Mouse (Mus musculus): Measurements from ENCODE around the gene Sh3rf1. TPM values are rescaled to one million over a fixed set of nuclear protein-coding genes. Genes with fewer than 3 reads are reported as not detected.
A peak's percentile ranks its signal among the peaks of the same experiment; 100 is the strongest.

The Sh3rf1 gene
- polyA plus RNA-seq, 1 experiment from 2014 or later: 9.1 TPM

DNA sequence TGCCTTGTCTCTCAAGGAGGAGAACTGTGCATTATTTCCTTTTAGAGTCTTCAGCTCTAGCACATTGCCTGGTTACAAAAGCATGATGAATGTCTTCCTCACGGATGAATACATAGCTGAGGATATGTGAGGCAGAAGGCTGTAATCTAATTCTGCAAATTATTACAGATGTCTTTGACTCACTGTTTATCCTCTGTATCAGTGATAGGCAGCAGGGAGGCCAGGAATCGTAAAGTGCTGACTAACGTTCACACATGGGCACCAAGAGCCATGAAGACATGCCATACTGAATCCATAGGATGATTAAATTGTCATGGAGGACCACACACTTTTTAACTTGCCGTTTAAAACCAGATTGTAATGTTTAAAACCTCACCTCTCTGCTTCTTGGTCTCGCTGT, 103.7 kb downstream of the Sh3rf1 start:
- Histone ChIP-seq H3K36me3 (peaks cover 8% of the 10 kb centered on the region; the same call in 1 of the 2 replicates), H3K27ac (no peak overlapping the region), H3K4me3 (replicated peaks) (no peak overlapping the region), H3K4me2 (no peak overlapping the region), H3K9me3 (no peaks in the 10 kb centered on the region), H3K4me1 (replicated peaks) (peaks cover 21% of the 10 kb centered on the region), H3K27me3 (no peaks in the 10 kb centered on the region), H3K9ac (replicated peaks) (no peak overlapping the region)
- WGBS: 85% methylated on average over 5 of the region's 5 CpGs
- ATAC-seq (ENCODE audit: insufficient number of reproducible peaks, insufficient read depth, low FRiP score, low TSS enrichment, low read depth): no peak

DNA sequence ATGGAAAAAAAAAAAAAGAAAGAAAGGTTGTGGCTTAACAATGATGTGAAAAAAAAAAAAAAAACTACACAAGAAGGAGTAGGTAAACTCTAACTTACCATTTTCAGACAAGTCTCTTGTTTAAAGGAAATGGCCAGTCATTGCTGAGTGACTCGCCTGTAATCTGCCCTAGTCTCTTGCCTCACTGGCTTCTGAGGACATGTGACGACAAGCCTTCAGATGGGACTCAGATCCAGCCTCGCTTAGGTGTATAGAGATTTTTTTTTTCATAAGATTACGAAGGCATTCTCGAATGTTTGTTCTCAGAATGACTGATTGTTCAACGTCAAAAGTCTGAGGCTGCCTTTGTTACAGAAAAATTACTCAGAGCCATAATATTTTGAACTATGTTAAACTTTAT, 116.0 kb downstream of the Sh3rf1 start:
- Histone ChIP-seq H3K4me2 (no peak overlapping the region), H3K4me3 (replicated peaks) (no peak overlapping the region), H3K36me3 (peaks cover 5% of the 10 kb centered on the region; the same call in 1 of the 2 replicates), H3K27ac (no peak overlapping the region), H3K9ac (replicated peaks) (no peak overlapping the region), H3K9me3 (no peaks in the 10 kb centered on the region), H3K27me3 (no peaks in the 10 kb centered on the region), H3K4me1 (replicated peaks) (peaks cover 25% of the 10 kb centered on the region; the same call in 1 of the 2 replicates)
- no peak for ATAC-seq (ENCODE audit: insufficient number of reproducible peaks, insufficient read depth, low FRiP score, low TSS enrichment, low read depth)
- 85% methylated on average over 6 of the region's 6 CpGs for WGBS

DNA sequence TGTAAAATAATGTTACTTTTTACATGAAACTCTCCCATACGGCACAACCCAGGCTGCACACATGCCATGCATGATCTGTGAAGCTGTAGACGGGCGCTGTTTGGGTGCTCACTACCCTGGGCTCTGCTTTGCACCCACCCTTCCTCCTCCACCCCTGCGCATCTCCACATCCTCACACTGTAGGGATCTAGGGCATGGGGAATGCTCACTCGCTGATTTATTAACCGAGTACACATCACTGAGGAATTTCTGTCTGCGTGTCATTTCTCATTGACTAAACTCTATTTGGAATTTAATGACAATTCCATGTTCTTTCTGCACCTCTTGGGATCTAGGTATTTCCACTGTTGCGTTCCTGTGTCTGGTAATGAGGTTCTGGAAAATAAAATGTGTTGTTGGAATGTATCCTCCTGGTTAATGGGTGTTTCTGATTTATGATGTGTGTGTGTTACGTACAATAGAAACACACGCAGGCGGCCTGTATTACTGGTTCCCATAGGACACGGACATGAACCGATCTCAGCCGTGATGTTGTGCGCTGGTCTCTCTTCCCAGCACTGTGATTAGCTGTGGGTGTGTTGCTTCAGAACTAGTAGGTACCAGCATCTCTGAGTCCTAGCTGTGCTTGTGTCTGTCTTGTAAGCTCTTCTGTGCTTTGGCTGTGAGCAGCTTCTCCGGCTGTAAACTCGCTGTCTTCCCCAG, 116.8 kb downstream of the Sh3rf1 start:
- H3K4me2 ChIP-seq: no peak overlapping the region; the same call in 1 of the 2 replicates
- peaks cover 5% of the 10 kb centered on the region; the same call in 1 of the 2 replicates for H3K36me3 ChIP-seq
- H3K9ac ChIP-seq (replicated peaks): no peak overlapping the region
- H3K27ac ChIP-seq: no peak overlapping the region
- no peaks in the 10 kb centered on the region for H3K27me3 ChIP-seq
- peak; percentile 83 for ATAC-seq (ENCODE audit: insufficient number of reproducible peaks, insufficient read depth, low FRiP score, low TSS enrichment, low read depth)
- WGBS: 70% methylated on average over 17 of the region's 17 CpGs
- no peaks in the 10 kb centered on the region for H3K9me3 ChIP-seq
- peaks cover 25% of the 10 kb centered on the region; the same call in 1 of the 2 replicates for H3K4me1 ChIP-seq (replicated peaks)
- H3K4me3 ChIP-seq (replicated peaks): no peak overlapping the region

DNA sequence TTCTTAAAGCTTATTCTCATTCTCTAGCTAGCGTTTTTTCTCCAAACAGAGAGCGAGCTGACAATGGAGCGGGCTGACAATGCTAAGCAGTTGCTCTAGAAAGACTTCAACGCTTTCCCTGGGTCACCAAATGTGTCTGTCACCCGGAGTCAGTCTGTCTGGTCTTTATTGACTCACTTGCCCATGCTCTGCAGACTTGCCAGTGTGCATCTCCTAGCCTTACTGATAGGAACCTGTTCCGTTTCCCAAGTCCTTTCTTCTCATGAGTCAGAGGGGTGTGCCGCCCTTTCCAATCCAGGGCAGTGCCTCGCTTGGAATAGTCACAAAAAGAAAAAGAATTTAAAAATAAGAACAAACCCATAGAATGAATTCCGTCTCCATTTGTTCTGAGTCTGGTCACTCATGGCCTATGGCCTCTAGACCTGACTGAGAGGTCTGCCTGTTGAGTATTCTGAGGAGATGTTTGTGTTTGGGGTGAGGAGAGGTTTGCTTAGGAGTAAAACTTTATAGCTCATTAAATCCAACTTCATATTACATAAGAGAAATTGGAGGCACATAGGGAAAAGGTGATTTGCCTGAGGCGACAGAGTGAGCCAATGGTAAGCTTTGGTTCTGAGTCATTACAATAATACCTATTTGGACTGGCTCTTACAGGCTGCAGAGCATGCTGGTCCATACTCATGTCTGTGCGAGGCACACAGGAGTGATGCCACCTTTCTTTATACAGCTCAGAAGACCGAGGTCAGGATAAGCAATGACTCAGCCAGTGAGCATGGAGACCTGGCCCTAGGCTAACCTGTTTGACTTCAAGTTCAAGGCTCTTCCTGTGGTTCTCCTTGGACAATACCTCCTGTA, 118.1 kb downstream of the Sh3rf1 start:
- no peak overlapping the region for H3K4me2 ChIP-seq
- no peak overlapping the region for H3K27ac ChIP-seq
- no peaks in the 10 kb centered on the region for H3K27me3 ChIP-seq
- H3K9ac ChIP-seq (replicated peaks): no peak overlapping the region
- H3K9me3 ChIP-seq: no peaks in the 10 kb centered on the region
- peaks cover 25% of the 10 kb centered on the region; the same call in 1 of the 2 replicates for H3K4me1 ChIP-seq (replicated peaks)
- WGBS: 82% methylated on average over 12 of the region's 12 CpGs
- no peak overlapping the region for H3K4me3 ChIP-seq (replicated peaks)
- ATAC-seq (ENCODE audit: insufficient number of reproducible peaks, insufficient read depth, low FRiP score, low TSS enrichment, low read depth): no peak
- no peaks in the 10 kb centered on the region for H3K36me3 ChIP-seq

DNA sequence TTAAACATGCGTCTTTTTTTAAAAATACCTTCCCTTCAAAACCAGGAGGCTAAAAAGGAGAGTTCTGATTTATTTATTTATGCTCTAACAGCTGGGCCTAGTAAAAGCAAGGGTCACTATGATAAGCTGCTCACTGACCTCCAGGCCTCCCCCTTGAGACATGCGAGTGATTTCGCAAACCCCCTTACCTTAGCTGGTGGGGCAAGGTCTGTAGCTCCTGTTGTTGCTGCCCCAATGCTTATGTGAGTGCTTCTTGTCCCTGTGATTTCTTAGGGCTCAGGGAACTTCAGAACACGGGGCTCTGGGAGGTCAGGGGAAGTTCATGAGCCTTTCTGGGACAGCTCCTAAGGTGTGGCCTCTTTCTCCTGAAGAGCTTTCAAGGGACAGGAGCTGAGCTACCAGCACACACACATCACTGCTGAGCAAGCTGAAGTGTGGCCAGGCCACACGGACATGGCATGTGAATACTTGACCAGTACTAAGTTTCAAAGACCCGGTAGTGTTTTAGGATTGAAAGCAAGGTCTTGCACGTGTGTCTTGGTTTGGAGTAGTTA, 118.9 kb downstream of the Sh3rf1 start:
- no peaks in the 10 kb centered on the region for H3K36me3 ChIP-seq
- H3K27me3 ChIP-seq: no peaks in the 10 kb centered on the region
- no peaks in the 10 kb centered on the region for H3K9me3 ChIP-seq
- no peak for ATAC-seq (ENCODE audit: insufficient number of reproducible peaks, insufficient read depth, low FRiP score, low TSS enrichment, low read depth)
- H3K9ac ChIP-seq (replicated peaks): no peak overlapping the region
- peaks cover 25% of the 10 kb centered on the region; the same call in 1 of the 2 replicates for H3K4me1 ChIP-seq (replicated peaks)
- H3K27ac ChIP-seq: no peak overlapping the region
- H3K4me3 ChIP-seq (replicated peaks): no peak overlapping the region
- H3K4me2 ChIP-seq: no peak overlapping the region
- WGBS: 70% methylated on average over 7 of the region's 7 CpGs

DNA sequence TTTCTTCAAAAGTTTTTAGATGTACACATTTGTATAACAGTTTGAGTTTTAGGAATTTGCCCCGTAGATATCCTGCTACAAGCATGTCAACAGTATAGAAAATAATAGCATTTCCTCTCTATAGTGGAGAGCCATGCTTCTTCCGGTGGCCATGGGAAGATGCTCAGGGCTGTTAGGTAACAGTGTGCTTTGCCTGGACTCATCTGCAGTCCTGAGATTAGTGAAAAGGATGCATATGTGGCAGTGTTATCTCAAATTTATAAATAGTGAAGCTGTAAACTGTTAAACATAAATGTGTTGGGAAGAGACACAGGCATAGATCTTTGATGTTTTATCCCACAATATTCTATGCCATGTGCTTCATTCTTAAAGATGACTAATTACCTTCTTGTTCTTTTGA, 120.8 kb downstream of the Sh3rf1 start:
- no peaks in the 10 kb centered on the region for H3K9me3 ChIP-seq
- WGBS: 94% methylated on average over 2 of the region's 2 CpGs
- no peak overlapping the region for H3K9ac ChIP-seq (replicated peaks)
- peaks cover 35% of the 10 kb centered on the region for H3K4me1 ChIP-seq (replicated peaks)
- H3K27me3 ChIP-seq: no peaks in the 10 kb centered on the region
- no peak overlapping the region for H3K4me2 ChIP-seq
- H3K27ac ChIP-seq: no peak overlapping the region
- ATAC-seq (ENCODE audit: insufficient number of reproducible peaks, insufficient read depth, low FRiP score, low TSS enrichment, low read depth): no peak
- peaks cover 2% of the 10 kb centered on the region for H3K36me3 ChIP-seq
- no peak overlapping the region for H3K4me3 ChIP-seq (replicated peaks)

DNA sequence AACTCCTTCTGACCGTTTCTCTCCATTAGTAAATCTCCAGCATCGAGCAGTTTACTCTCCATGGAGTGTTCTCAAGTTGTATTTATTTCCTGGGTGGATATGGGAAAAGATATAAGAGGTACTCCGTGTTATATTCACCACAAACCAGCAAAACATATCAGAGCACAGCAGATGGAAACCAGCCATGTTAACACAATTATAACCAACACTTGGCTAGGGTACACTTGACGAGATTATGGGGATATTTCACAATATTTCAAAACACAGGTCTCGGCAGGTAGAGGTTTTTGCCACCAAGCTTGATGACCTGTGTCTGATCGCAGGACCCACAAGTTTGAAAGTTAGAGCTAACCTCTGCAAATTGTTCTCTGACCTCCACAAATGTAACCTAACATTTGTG, 123.3 kb downstream of the Sh3rf1 start:
- Histone ChIP-seq H3K27me3 (no peaks in the 10 kb centered on the region), H3K9me3 (no peaks in the 10 kb centered on the region), H3K36me3 (peaks cover 8% of the 10 kb centered on the region), H3K4me2 (no peak overlapping the region), H3K9ac (replicated peaks) (no peak overlapping the region), H3K4me3 (replicated peaks) (no peak overlapping the region), H3K27ac (no peak overlapping the region), H3K4me1 (replicated peaks) (peaks cover 17% of the 10 kb centered on the region)
- ATAC-seq (ENCODE audit: insufficient number of reproducible peaks, insufficient read depth, low FRiP score, low TSS enrichment, low read depth): no peak
- WGBS: 92% methylated on average over 6 of the region's 6 CpGs

DNA sequence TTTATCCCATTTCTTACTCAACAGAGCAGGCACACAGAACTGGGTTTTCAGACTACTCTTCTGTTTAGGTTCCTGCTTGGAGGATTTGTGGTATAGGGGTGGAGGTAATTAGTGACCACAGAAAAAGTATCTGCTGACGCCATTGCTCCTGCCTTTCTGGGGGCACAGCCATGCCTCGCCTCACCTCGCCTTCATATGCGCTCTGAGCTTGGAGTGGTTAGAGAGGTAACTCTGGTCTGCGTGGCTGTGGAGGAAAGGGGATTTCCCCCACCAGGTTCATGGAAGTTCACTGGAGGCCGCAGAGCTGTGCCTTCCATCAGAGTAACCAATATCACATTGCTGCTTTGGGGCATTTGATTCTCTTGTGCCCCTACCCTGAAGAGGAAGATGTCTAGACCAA, 123.9 kb downstream of the Sh3rf1 start:
- Histone ChIP-seq H3K9ac (replicated peaks) (no peak overlapping the region), H3K27me3 (no peaks in the 10 kb centered on the region), H3K4me2 (no peak overlapping the region), H3K36me3 (peaks cover 8% of the 10 kb centered on the region), H3K27ac (no peak overlapping the region), H3K4me3 (replicated peaks) (no peak overlapping the region), H3K9me3 (no peaks in the 10 kb centered on the region), H3K4me1 (replicated peaks) (peaks cover 12% of the 10 kb centered on the region)
- 93% methylated on average over 6 of the region's 6 CpGs for whole genome bisulfite sequencing
- ATAC-seq (ENCODE audit: insufficient number of reproducible peaks, insufficient read depth, low FRiP score, low TSS enrichment, low read depth): no peak

DNA sequence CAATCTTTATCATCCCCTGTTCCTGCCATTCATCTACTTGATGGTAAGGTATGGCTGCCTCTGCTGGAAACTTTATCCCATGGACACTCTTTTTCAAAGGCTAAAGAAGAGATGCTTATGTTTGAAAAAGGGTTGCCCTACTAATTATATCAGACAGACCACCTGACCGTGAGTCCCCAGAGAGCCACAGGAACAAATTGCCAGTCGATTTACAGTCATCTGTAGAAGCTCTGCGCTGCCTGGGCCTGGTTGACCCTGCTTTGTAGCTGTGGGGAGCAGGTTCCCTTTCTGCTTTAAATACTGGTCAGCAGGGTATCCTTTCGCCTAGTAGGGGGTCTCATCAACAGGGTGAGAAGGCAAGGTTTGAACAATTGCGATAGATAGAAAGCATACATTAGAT, 124.4 kb downstream of the Sh3rf1 start:
- no peak overlapping the region for H3K27ac ChIP-seq
- H3K4me1 ChIP-seq (replicated peaks): peaks cover 10% of the 10 kb centered on the region
- WGBS: 64% methylated on average over 5 of the region's 5 CpGs
- H3K27me3 ChIP-seq: no peaks in the 10 kb centered on the region
- ATAC-seq (ENCODE audit: insufficient number of reproducible peaks, insufficient read depth, low FRiP score, low TSS enrichment, low read depth): no peak
- H3K9me3 ChIP-seq: no peaks in the 10 kb centered on the region
- H3K9ac ChIP-seq (replicated peaks): no peak overlapping the region
- no peak overlapping the region for H3K4me3 ChIP-seq (replicated peaks)
- H3K36me3 ChIP-seq: peaks cover 8% of the 10 kb centered on the region
- no peak overlapping the region for H3K4me2 ChIP-seq

DNA sequence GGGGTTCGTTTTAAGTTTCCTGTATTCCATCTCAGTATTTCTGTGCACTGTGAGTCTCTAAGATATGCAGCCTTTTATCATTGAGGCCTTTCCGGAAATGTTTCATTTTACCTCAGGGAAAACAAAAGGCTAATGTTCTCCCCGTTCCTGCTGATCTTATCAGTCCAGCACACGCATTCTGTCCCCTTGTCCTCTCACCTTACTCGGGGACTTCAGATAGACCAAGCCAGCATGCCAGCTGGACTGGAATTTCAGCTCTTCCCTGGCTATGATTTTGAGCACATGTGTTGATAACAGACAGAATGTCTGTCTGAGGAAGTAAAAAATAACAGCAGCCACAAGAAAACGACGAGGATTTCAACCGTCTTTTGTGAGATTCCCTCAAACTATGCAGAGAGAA, 124.8 kb downstream of the Sh3rf1 start:
- 64% methylated on average over 8 of the region's 8 CpGs for WGBS
- Histone ChIP-seq H3K27ac (no peak overlapping the region), H3K9ac (replicated peaks) (no peak overlapping the region), H3K4me1 (replicated peaks) (peaks cover 10% of the 10 kb centered on the region), H3K9me3 (no peaks in the 10 kb centered on the region), H3K4me3 (replicated peaks) (no peak overlapping the region), H3K4me2 (no peak overlapping the region), H3K27me3 (no peaks in the 10 kb centered on the region), H3K36me3 (peaks cover 8% of the 10 kb centered on the region)
- ATAC-seq (ENCODE audit: insufficient number of reproducible peaks, insufficient read depth, low FRiP score, low TSS enrichment, low read depth): no peak

DNA sequence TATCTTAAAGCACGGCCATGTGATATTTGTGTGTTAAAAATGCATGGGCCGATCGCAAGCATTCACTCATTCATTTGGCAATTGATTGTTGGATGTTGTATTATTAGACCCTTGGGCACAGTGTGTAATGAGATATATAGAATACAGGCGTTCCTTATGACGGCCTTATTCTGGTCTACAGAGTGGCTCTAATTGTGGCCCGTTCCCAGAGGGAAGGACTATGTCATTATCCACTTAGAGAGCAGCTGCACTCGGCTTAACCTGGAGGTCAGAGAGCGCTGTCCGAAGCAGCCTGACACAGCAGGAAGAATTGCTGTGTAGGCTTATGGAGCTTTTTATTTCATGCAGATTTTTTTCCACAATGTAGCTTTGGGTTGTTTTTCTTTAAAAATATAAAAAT, 126.8 kb downstream of the Sh3rf1 start:
- Histone ChIP-seq H3K36me3 (peaks cover 8% of the 10 kb centered on the region), H3K9ac (replicated peaks) (no peak overlapping the region), H3K27me3 (no peaks in the 10 kb centered on the region), H3K4me3 (replicated peaks) (no peak overlapping the region), H3K4me2 (no peak overlapping the region), H3K9me3 (no peaks in the 10 kb centered on the region), H3K27ac (no peak overlapping the region), H3K4me1 (replicated peaks) (peaks cover 16% of the 10 kb centered on the region)
- 49% methylated on average over 9 of the region's 9 CpGs for WGBS
- no peak for ATAC-seq (ENCODE audit: insufficient number of reproducible peaks, insufficient read depth, low FRiP score, low TSS enrichment, low read depth)

Data from limb, embryonic 12.5 days (tissue).